Mouse (Mus musculus) C2C12 (cell line): ENCODE results near the gene Kctd5.

ENCODE experiments used
- CEBPB ChIP-seq: IDR thresholded peaks from one replicate; pipeline ENCODE4 v1.6.1; 2011; ENCODE audit warnings: low read depth, mild to moderate bottlenecking, control low read depth, moderate library complexity
- CTCF ChIP-seq: IDR thresholded peaks from one replicate; pipeline ENCODE4 v1.5.1; 2011; ENCODE audit not compliant: control insufficient read depth, insufficient read depth, insufficient read length
- FOSL1 ChIP-seq: IDR thresholded peaks from one replicate; pipeline ENCODE4 v1.8.0; 2011; ENCODE audit warnings: mild to moderate bottlenecking, low read length; ENCODE audit not compliant: poor library complexity, insufficient read depth, severe bottlenecking
- MAX ChIP-seq: IDR thresholded peaks from one replicate; pipeline ENCODE4 v1.6.1; 2011; ENCODE audit warnings: mild to moderate bottlenecking, control low read depth
- MYOD1 ChIP-seq: IDR thresholded peaks from one replicate; pipeline ENCODE4 v1.6.1; 2011; ENCODE audit warnings: low read depth; ENCODE audit not compliant: control insufficient read depth, insufficient read length
- MYOG ChIP-seq: IDR thresholded peaks from one replicate; pipeline ENCODE4 v1.6.1; 2011; ENCODE audit not compliant: control insufficient read depth, insufficient read length; ENCODE audit errors: extremely low read depth
- USF1 ChIP-seq: IDR thresholded peaks from one replicate; pipeline ENCODE4 v1.6.1; 2011; ENCODE audit warnings: low read depth, mild to moderate bottlenecking, control low read depth, moderate library complexity

- no peak for TF ChIP-seq FOSL1
- TF ChIP-seq CTCF: no peak
- no peak for TF ChIP-seq USF1
- no peak for TF ChIP-seq MYOD1
- no peak for TF ChIP-seq MAX
- no peak for TF ChIP-seq CEBPB
- no peak for TF ChIP-seq MYOG
Observed at GRCm38 (mm10) chr17:24037844-24038243, 35.4 kb downstream of the Kctd5 start, which contains the start of gene Prss27.
